Mouse (Mus musculus): ENCODE measurements at regions not wholly inside any gene's neighbourhood (a gene's known extent, or its start where the extent isn't known, plus 50 kb on each side); places are given as distances from the start of the nearest gene placed in this dataset.
"Not testable (repeated sequence)": the region's sequence is repeated elsewhere in the genome, so short reads cannot be mapped to it uniquely, and the experiment has no call there.

- not testable (repeated sequence) for TF ChIP-seq CTCF (IDR thresholded peaks at IDR 0.05; ENCODE audit: low read depth); EP300 (optimal IDR thresholded peaks at IDR 0.05)
Observed at GRCm38 (mm10) chr2:179176835-179177530, 265.2 kb upstream of the Cdh4 start.
